Mouse (Mus musculus) erythroblast, embryonic 14.5 days (primary cell): ENCODE data around the gene Dnajc7.

Source experiments
- GATA1 ChIP-seq: IDR thresholded peaks from 2 replicates; pipeline ENCODE4 v1.6.1; 2012; ENCODE audit warnings: low read length, inconsistent platforms, mixed read lengths
- TAL1 ChIP-seq: IDR thresholded peaks from 3 replicates; pipeline ENCODE4 v1.6.1; 2012; ENCODE audit warnings: low read length, inconsistent platforms, mixed read lengths

DNA sequence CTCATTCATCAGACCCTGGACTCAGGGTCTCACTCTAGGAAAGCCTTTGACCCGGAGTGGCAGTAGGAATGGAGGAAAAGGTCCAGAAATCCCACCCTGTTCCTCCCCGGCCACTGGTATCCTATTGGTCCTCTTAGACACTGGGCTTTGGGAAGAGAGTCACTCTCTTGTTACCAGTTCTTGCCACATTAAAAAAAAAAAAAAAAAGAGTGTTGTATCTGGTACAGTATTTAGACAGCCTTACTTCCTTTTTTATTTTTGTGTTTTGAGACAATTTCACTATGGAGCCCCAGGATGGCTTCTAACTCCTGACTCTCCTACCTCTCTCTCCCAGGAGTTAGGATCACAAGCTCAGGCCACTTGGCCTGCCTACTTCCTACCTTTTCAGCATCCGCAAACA, 62.4 kb downstream of the Dnajc7 start:
- TF ChIP-seq GATA1 (no peak), TAL1 (no peak)
